Mouse (Mus musculus) midbrain, embryonic 14.5 days (tissue): Measurements from ENCODE around the gene Eif2a. TPM values are rescaled to one million over a fixed set of nuclear protein-coding genes. Genes with fewer than 3 reads are reported as not detected.

Experiments
- ATAC-seq: fragments of 200-750 bp; cut with Nextera tagmentation; 2 replicates; pipeline ENCODE4 v1.8.0; 2017; ENCODE audit warnings: moderate number of reproducible peaks, moderate library complexity; ENCODE audit not compliant: low FRiP score, low TSS enrichment
- DNase-seq: peaks from one replicate; pipeline ENCODE4 v3.0.0-alpha.2; 2015
- H3K27ac ChIP-seq: fragments of 300-500 bp; sonication (generic); replicated peaks from 2 replicates; pipeline ENCODE4 v1.5.1; 2014; ENCODE audit warnings: mild to moderate bottlenecking, low read depth, low read length, moderate library complexity
- H3K27me3 ChIP-seq: fragments of 300-500 bp; sonication (generic); 2 replicates; pipeline ENCODE4 v1.6.1; 2014; ENCODE audit warnings: low read length, control low read depth, mixed read lengths; ENCODE audit not compliant: control insufficient read depth, insufficient read depth
- H3K36me3 ChIP-seq: fragments of 300-500 bp; sonication (generic); 2 replicates; pipeline ENCODE4 v1.6.1; 2014; ENCODE audit warnings: low read length, control low read depth; ENCODE audit not compliant: control insufficient read depth, insufficient read depth
- H3K4me1 ChIP-seq: fragments of 300-500 bp; sonication (generic); 2 replicates; pipeline ENCODE4 v1.6.1; 2014; ENCODE audit warnings: mild to moderate bottlenecking, antibody characterized with exemption, low read length, control low read depth; ENCODE audit not compliant: control insufficient read depth, insufficient read depth
- H3K4me2 ChIP-seq: fragments of 300-500 bp; sonication (generic); 2 replicates; pipeline ENCODE4 v1.6.1; 2014; ENCODE audit warnings: mild to moderate bottlenecking, low read length, moderate library complexity
- H3K4me3 ChIP-seq: fragments of 300-500 bp; sonication (generic); replicated peaks from 2 replicates; pipeline ENCODE4 v1.5.1; 2014; ENCODE audit warnings: low read depth, low read length
- H3K9ac ChIP-seq: fragments of 300-500 bp; sonication (generic); replicated peaks from 2 replicates; pipeline ENCODE4 v1.6.1; 2014; ENCODE audit warnings: mild to moderate bottlenecking, low read length, moderate library complexity
- H3K9me3 ChIP-seq: fragments of 300-500 bp; sonication (generic); 2 replicates; pipeline ENCODE4 v1.6.1; 2016; ENCODE audit warnings: low read length, control low read depth, mixed read lengths; ENCODE audit not compliant: control insufficient read depth
- WGBS: fragments of 180-500 bp; shearing (Covaris S2); extraction: QIAGEN DNeasy Blood & Tissue Kit; methylation state at CpG from one replicate; pipeline ENCODE4 v1.1.7; 2014; 5-methylcytosine and 5-hydroxymethylcytosine counted together
- polyA plus RNA-seq: library from polyadenylated mRNA; unstranded; fragments of >200 nt; fragmentation: Nextera tagmentation; extraction: Ambion mirVana; gene quantifications from 2 replicates; pipeline ENCODE4 v1.2.1, GENCODE M21; 2014

Eif2a gene
- polyA plus RNA-seq, 1 experiment from 2014 or later: 43.5 TPM

- WGBS: 33% methylated on average over 3 of the region's 3 CpGs
- Histone ChIP-seq H3K4me2 (no peak overlapping the region), H3K9me3 (no peaks in the 10 kb centered on the region), H3K27ac (no peak overlapping the region), H3K36me3 (no peaks in the 10 kb centered on the region), H3K27me3 (no peaks in the 10 kb centered on the region), H3K4me3 (no peak overlapping the region), H3K4me1 (no peaks in the 10 kb centered on the region), H3K9ac (no peak overlapping the region)
- DNase-seq (peak; percentile 8), ATAC-seq (no peak)
These were observed 21.8 kb upstream of the Eif2a start for GRCm38 (mm10) chr3:58503720-58504333.

- DNase-seq: no peak
- Histone ChIP-seq H3K9ac (no peak overlapping the region), H3K27ac (no peak overlapping the region), H3K27me3 (no peaks in the 10 kb centered on the region), H3K36me3 (no peaks in the 10 kb centered on the region), H3K4me3 (no peak overlapping the region), H3K9me3 (no peaks in the 10 kb centered on the region), H3K4me1 (no peaks in the 10 kb centered on the region), H3K4me2 (no peak overlapping the region)
- ATAC-seq: no peak
These were observed 20.9 kb upstream of the Eif2a start for GRCm38 (mm10) chr3:58504676-58505075.

- Histone ChIP-seq H3K9ac (no peak overlapping the region), H3K27me3 (no peaks in the 10 kb centered on the region), H3K4me2 (no peak overlapping the region), H3K9me3 (no peaks in the 10 kb centered on the region), H3K4me3 (no peak overlapping the region), H3K4me1 (no peaks in the 10 kb centered on the region), H3K27ac (no peak overlapping the region), H3K36me3 (no peaks in the 10 kb centered on the region)
- DNase-seq (no peak), ATAC-seq (no peak)
- WGBS: 91% methylated on average over 7 of the region's 7 CpGs
These were observed 17.4 kb upstream of the Eif2a start for GRCm38 (mm10) chr3:58508020-58508750.

- Histone ChIP-seq H3K4me2 (no peak overlapping the region), H3K4me3 (no peak overlapping the region), H3K27ac (no peak overlapping the region), H3K9me3 (no peaks in the 10 kb centered on the region), H3K27me3 (no peaks in the 10 kb centered on the region), H3K9ac (no peak overlapping the region), H3K4me1 (no peaks in the 10 kb centered on the region), H3K36me3 (no peaks in the 10 kb centered on the region)
- no peak for DNase-seq
- no peak for ATAC-seq
These were observed 14.0 kb upstream of the Eif2a start for GRCm38 (mm10) chr3:58511581-58511980.

- Histone ChIP-seq H3K36me3 (no peaks in the 10 kb centered on the region), H3K27me3 (no peaks in the 10 kb centered on the region), H3K9me3 (no peaks in the 10 kb centered on the region), H3K4me1 (no peaks in the 10 kb centered on the region), H3K4me3 (no peak overlapping the region), H3K4me2 (no peak overlapping the region), H3K27ac (no peak overlapping the region), H3K9ac (no peak overlapping the region)
- ATAC-seq (no peak), DNase-seq (no peak)
- WGBS: 85% methylated on average over 3 of the region's 3 CpGs
These were observed 12.9 kb upstream of the Eif2a start for GRCm38 (mm10) chr3:58512740-58513139.

GRCm38 (mm10) chr3:58513483-58513882 lies 12.1 kb upstream of the Eif2a start:
- Histone ChIP-seq H3K27me3 (no peaks in the 10 kb centered on the region), H3K4me2 (no peak overlapping the region), H3K4me1 (no peaks in the 10 kb centered on the region), H3K36me3 (no peaks in the 10 kb centered on the region), H3K27ac (no peak overlapping the region), H3K4me3 (no peak overlapping the region), H3K9me3 (no peaks in the 10 kb centered on the region), H3K9ac (no peak overlapping the region)
- ATAC-seq (no peak), DNase-seq (no peak)
- 81% methylated on average over 4 of the region's 4 CpGs for WGBS

GRCm38 (mm10) chr3:58515947-58516601 lies 9.5 kb upstream of the Eif2a start:
- peaks cover 5% of the 10 kb centered on the region for H3K36me3 ChIP-seq
- H3K27ac ChIP-seq: no peak overlapping the region
- no peak overlapping the region for H3K9ac ChIP-seq
- no peak overlapping the region for H3K4me2 ChIP-seq
- DNase-seq (no peak), ATAC-seq (no peak)
- no peaks in the 10 kb centered on the region for H3K27me3 ChIP-seq
- no peaks in the 10 kb centered on the region for H3K9me3 ChIP-seq
- no peaks in the 10 kb centered on the region for H3K4me1 ChIP-seq
- 96% methylated on average over 1 of the region's 1 CpGs for WGBS
- no peak overlapping the region for H3K4me3 ChIP-seq

- no peaks in the 10 kb centered on the region for H3K27me3 ChIP-seq
- no peak for DNase-seq
- no peak for ATAC-seq
- no peak overlapping the region for H3K4me3 ChIP-seq
- no peak overlapping the region for H3K27ac ChIP-seq
- H3K9ac ChIP-seq: no peak overlapping the region
- H3K4me2 ChIP-seq: no peak overlapping the region
- H3K4me1 ChIP-seq: no peaks in the 10 kb centered on the region
- 85% methylated on average over 7 of the region's 7 CpGs for whole genome bisulfite sequencing
- no peaks in the 10 kb centered on the region for H3K9me3 ChIP-seq
- peaks cover 10% of the 10 kb centered on the region for H3K36me3 ChIP-seq
These were observed 9.0 kb upstream of the Eif2a start for GRCm38 (mm10) chr3:58516602-58516976.

- Histone ChIP-seq H3K4me2 (no peak overlapping the region), H3K4me1 (no peaks in the 10 kb centered on the region), H3K27me3 (no peaks in the 10 kb centered on the region), H3K36me3 (peaks cover 13% of the 10 kb centered on the region), H3K27ac (no peak overlapping the region), H3K9ac (no peak overlapping the region), H3K9me3 (no peaks in the 10 kb centered on the region), H3K4me3 (no peak overlapping the region)
- DNase-seq: no peak
- WGBS: 81% methylated on average over 5 of the region's 5 CpGs
- ATAC-seq: no peak
These were observed 8.4 kb upstream of the Eif2a start for GRCm38 (mm10) chr3:58517258-58517657.
